Mouse (Mus musculus) kidney, postnatal 0 days (tissue): Measurements from ENCODE around the gene Kif6. TPM values are rescaled to one million over a fixed set of nuclear protein-coding genes. Genes with fewer than 3 reads are reported as not detected.

Source experiments
- ATAC-seq: fragments of 200-750 bp; cut with Nextera tagmentation; replicated peaks from 2 replicates; pipeline ENCODE4 v1.8.0; 2017; ENCODE audit warnings: low read depth, moderate number of reproducible peaks, moderate TSS enrichment, moderate library complexity; ENCODE audit not compliant: low FRiP score
- DNase-seq: peaks from one replicate; pipeline ENCODE4 v3.0.0-alpha.2; 2016; ENCODE audit warnings: low spot score
- H3K27ac ChIP-seq: fragments of 300-500 bp; sonication (generic); 2 replicates; pipeline ENCODE4 v1.5.1; 2014; ENCODE audit warnings: mild to moderate bottlenecking
- H3K27me3 ChIP-seq: fragments of 300-500 bp; sonication (generic); 2 replicates; pipeline ENCODE4 v1.6.1; 2014; ENCODE audit warnings: low read length, mixed read lengths; ENCODE audit not compliant: insufficient read depth
- H3K36me3 ChIP-seq: fragments of 300-500 bp; sonication (generic); 2 replicates; pipeline ENCODE4 v1.6.1; 2014; ENCODE audit warnings: low read length, mixed read lengths; ENCODE audit not compliant: insufficient read depth
- H3K4me1 ChIP-seq: fragments of 300-500 bp; sonication (generic); replicated peaks from 2 replicates; pipeline ENCODE4 v1.6.1; 2014; ENCODE audit warnings: antibody characterized with exemption, low read length, mixed read lengths; ENCODE audit not compliant: insufficient read depth
- H3K4me2 ChIP-seq: fragments of 300-500 bp; sonication (generic); 2 replicates; pipeline ENCODE4 v1.6.1; 2014; ENCODE audit warnings: mild to moderate bottlenecking, low read length, moderate library complexity, mixed read lengths
- H3K4me3 ChIP-seq: fragments of 300-500 bp; sonication (generic); replicated peaks from 2 replicates; pipeline ENCODE4 v1.5.1; 2014; ENCODE audit warnings: low read depth, low read length
- H3K9ac ChIP-seq: fragments of 300-500 bp; sonication (generic); 2 replicates; pipeline ENCODE4 v1.6.1; 2014; ENCODE audit warnings: low read depth, low read length
- H3K9me3 ChIP-seq: fragments of 300-500 bp; sonication (generic); replicated peaks from 2 replicates; pipeline ENCODE4 v1.6.1; 2016; ENCODE audit warnings: low read length, inconsistent platforms, mixed read lengths
- CTCF ChIP-seq: IDR thresholded peaks from 2 replicates; pipeline ENCODE4 v1.5.1; 2016; ENCODE audit warnings: antibody characterized with exemption, low read depth, mild to moderate bottlenecking, moderate library complexity
- WGBS: fragments of 180-500 bp; shearing (Covaris S2); extraction: QIAGEN DNeasy Blood & Tissue Kit; methylation state at CpG from one replicate; pipeline ENCODE4 v1.1.7; 2014; 5-methylcytosine and 5-hydroxymethylcytosine counted together
- polyA plus RNA-seq: library from polyadenylated mRNA; unstranded; fragments of >200 nt; fragmentation: Nextera tagmentation; extraction: Ambion mirVana; gene quantifications from 2 replicates; pipeline ENCODE4 v1.2.1, GENCODE M21; 2015

Kif6 gene
- polyA plus RNA-seq, 1 experiment from 2014 or later: 1.3 TPM

- no peaks in the 10 kb centered on the region for H3K27me3 ChIP-seq
- no peak overlapping the region for H3K4me2 ChIP-seq
- no peak overlapping the region for H3K4me3 ChIP-seq
- no peak overlapping the region for H3K27ac ChIP-seq
- H3K9ac ChIP-seq: no peak overlapping the region
- H3K36me3 ChIP-seq: no peaks in the 10 kb centered on the region
- DNase-seq (no peak), ATAC-seq (no peak)
- H3K9me3 ChIP-seq: no peaks in the 10 kb centered on the region
- WGBS: 40% methylated on average over 8 of the region's 8 CpGs
- TF ChIP-seq CTCF: no peak
- no peaks in the 10 kb centered on the region for H3K4me1 ChIP-seq
Measured at GRCm38 (mm10) chr17:49633041-49633440, 18.1 kb downstream of the Kif6 start.

- Histone ChIP-seq H3K4me3 (no peak overlapping the region), H3K9me3 (no peaks in the 10 kb centered on the region), H3K36me3 (no peaks in the 10 kb centered on the region), H3K4me2 (no peak overlapping the region), H3K27me3 (no peaks in the 10 kb centered on the region), H3K9ac (no peak overlapping the region), H3K27ac (0 out of 2 replicates have a peak overlapping the region, but pooled peaks have one; percentile 48), H3K4me1 (peaks cover 4% of the 10 kb centered on the region; the same call in 1 of the 2 replicates)
- DNase-seq (peak; percentile 32), ATAC-seq (no peak)
- TF ChIP-seq CTCF: no peak
- 61% methylated on average over 6 of the region's 6 CpGs for WGBS
Measured at GRCm38 (mm10) chr17:49641903-49642302, 27.0 kb downstream of the Kif6 start.

GRCm38 (mm10) chr17:49642336-49642735 lies 27.4 kb downstream of the Kif6 start:
- WGBS: 87% methylated on average over 8 of the region's 8 CpGs
- peak overlapping the region; percentile 48; the same call in 1 of the 2 replicates for H3K27ac ChIP-seq
- DNase-seq: no peak
- no peak overlapping the region for H3K4me2 ChIP-seq
- H3K4me1 ChIP-seq: peaks cover 4% of the 10 kb centered on the region; the same call in 1 of the 2 replicates
- TF ChIP-seq CTCF: no peak
- H3K9ac ChIP-seq: no peak overlapping the region
- H3K4me3 ChIP-seq: no peak overlapping the region
- H3K9me3 ChIP-seq: no peaks in the 10 kb centered on the region
- H3K36me3 ChIP-seq: no peaks in the 10 kb centered on the region
- no peaks in the 10 kb centered on the region for H3K27me3 ChIP-seq
- ATAC-seq: no peak

- H3K27ac ChIP-seq: no peak overlapping the region
- no peak overlapping the region for H3K4me3 ChIP-seq
- H3K27me3 ChIP-seq: no peaks in the 10 kb centered on the region
- no peaks in the 10 kb centered on the region for H3K9me3 ChIP-seq
- DNase-seq (no peak), ATAC-seq (no peak)
- H3K4me2 ChIP-seq: no peak overlapping the region
- H3K36me3 ChIP-seq: no peaks in the 10 kb centered on the region
- H3K9ac ChIP-seq: no peak overlapping the region
- peaks cover 4% of the 10 kb centered on the region; the same call in 1 of the 2 replicates for H3K4me1 ChIP-seq
- peak; percentile 40; the same call in 1 of the 2 replicates for TF ChIP-seq CTCF
- 93% methylated on average over 11 of the region's 11 CpGs for WGBS
Measured at GRCm38 (mm10) chr17:49642889-49643490, 28.1 kb downstream of the Kif6 start.

GRCm38 (mm10) chr17:49646267-49646666 lies 31.3 kb downstream of the Kif6 start:
- H3K4me3 ChIP-seq: no peak overlapping the region
- no peak for TF ChIP-seq CTCF
- no peak for ATAC-seq
- H3K27ac ChIP-seq: no peak overlapping the region
- peaks cover 4% of the 10 kb centered on the region; the same call in 1 of the 2 replicates for H3K4me1 ChIP-seq
- no peak overlapping the region for H3K4me2 ChIP-seq
- 91% methylated on average over 5 of the region's 5 CpGs for WGBS
- H3K36me3 ChIP-seq: no peaks in the 10 kb centered on the region
- no peaks in the 10 kb centered on the region for H3K9me3 ChIP-seq
- DNase-seq: no peak
- H3K9ac ChIP-seq: no peak overlapping the region
- no peaks in the 10 kb centered on the region for H3K27me3 ChIP-seq

DNA sequence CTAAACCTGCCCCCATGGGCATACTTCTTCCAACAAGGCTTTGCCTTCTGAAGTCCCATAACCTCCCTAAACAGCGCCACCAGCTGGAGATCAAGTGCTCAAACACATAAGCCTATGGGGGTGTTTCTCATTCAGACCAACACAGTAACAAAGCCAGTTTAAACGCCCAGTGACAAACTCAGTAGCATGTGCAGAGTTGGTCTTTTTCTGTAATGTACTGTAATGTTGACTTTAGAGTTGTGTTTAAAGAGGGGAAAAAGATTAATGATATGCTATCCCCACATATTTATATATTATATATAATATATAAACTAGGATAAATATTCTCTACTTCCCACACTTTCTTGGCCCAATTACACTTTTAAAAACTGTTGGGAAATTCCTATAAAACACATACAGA lies 34.0 kb downstream of the Kif6 start:
- no peak overlapping the region for H3K9ac ChIP-seq
- no peaks in the 10 kb centered on the region for H3K36me3 ChIP-seq
- no peaks in the 10 kb centered on the region for H3K9me3 ChIP-seq
- no peaks in the 10 kb centered on the region for H3K27me3 ChIP-seq
- H3K4me1 ChIP-seq: peaks cover 3% of the 10 kb centered on the region; the same call in 1 of the 2 replicates
- TF ChIP-seq CTCF: no peak
- WGBS: 80% methylated on average over 2 of the region's 2 CpGs
- no peak overlapping the region for H3K4me2 ChIP-seq
- H3K27ac ChIP-seq: no peak overlapping the region
- no peak overlapping the region for H3K4me3 ChIP-seq
- ATAC-seq: no peak
- DNase-seq: no peak
